Mouse (Mus musculus): Measurements from ENCODE around the gene Stat5b.

DNA sequence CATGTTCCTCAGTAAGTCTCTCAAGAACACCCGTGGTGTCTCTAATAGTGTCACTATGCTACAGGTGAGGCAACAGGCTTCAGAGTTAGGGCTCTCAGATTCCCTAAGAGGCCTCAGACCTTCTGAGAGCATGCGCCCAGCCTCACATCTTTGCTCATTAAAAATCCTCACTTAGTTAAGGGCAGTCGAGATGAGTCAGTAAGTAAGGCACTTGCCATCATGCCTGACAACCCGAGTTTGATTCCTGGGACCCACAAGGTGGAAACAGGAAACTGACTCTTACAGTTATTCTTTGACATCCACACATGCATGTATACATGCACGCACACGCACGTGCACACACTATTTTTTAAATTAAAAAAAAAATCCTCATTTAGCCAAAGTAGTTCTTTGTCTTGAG lies 26.0 kb downstream of the Stat5b start:
- TF ChIP-seq POLR2A (IDR thresholded peaks at IDR 0.05; ENCODE audit: borderline replicate concordance, control insufficient read depth, low read depth, low read length) (no peak), CTCF (IDR thresholded peaks at IDR 0.05; ENCODE audit: control insufficient read depth, insufficient read depth, low read length) (no peak)
